Mouse (Mus musculus) forebrain, embryonic 13.5 days (tissue): Measurements from ENCODE around the gene Bst2. TPM values are rescaled to one million over a fixed set of nuclear protein-coding genes. Genes with fewer than 3 reads are reported as not detected.
A peak's percentile ranks its signal among the peaks of the same experiment; 100 is the strongest.

Experiments
- ATAC-seq: fragments of 200-750 bp; cut with Nextera tagmentation; 2 replicates; pipeline ENCODE4 v1.8.0; 2017
- H3K27ac ChIP-seq: fragments of 300-500 bp; sonication (generic); 2 replicates; pipeline ENCODE4 v1.5.1; 2015; ENCODE audit warnings: inconsistent platforms, mild to moderate bottlenecking, moderate library complexity
- H3K27me3 ChIP-seq: fragments of 300-500 bp; sonication (generic); 2 replicates; pipeline ENCODE4 v1.6.1; 2015; ENCODE audit warnings: mild to moderate bottlenecking, inconsistent platforms
- H3K36me3 ChIP-seq: fragments of 300-500 bp; sonication (generic); 2 replicates; pipeline ENCODE4 v1.6.1; 2015; ENCODE audit warnings: mild to moderate bottlenecking, inconsistent platforms; ENCODE audit not compliant: poor library complexity, severe bottlenecking
- H3K4me1 ChIP-seq: fragments of 300-500 bp; sonication (generic); 2 replicates; pipeline ENCODE4 v1.6.1; 2015; ENCODE audit warnings: inconsistent platforms
- H3K4me2 ChIP-seq: fragments of 300-500 bp; sonication (generic); 2 replicates; pipeline ENCODE4 v1.6.1; 2015; ENCODE audit warnings: inconsistent platforms, mild to moderate bottlenecking, moderate library complexity
- H3K4me3 ChIP-seq: fragments of 300-500 bp; sonication (generic); 2 replicates; pipeline ENCODE4 v1.5.1; 2015; ENCODE audit warnings: mild to moderate bottlenecking, inconsistent platforms
- H3K9ac ChIP-seq: fragments of 300-500 bp; sonication (generic); 2 replicates; pipeline ENCODE4 v1.6.1; 2015; ENCODE audit warnings: mild to moderate bottlenecking, inconsistent platforms
- H3K9me3 ChIP-seq: fragments of 300-500 bp; sonication (generic); replicated peaks from 2 replicates; pipeline ENCODE4 v1.6.1; 2016; ENCODE audit warnings: inconsistent platforms
- WGBS: fragments of 180-500 bp; shearing (Covaris S2); methylation state at CpG from one replicate; pipeline ENCODE4 v1.1.7; 2015; 5-methylcytosine and 5-hydroxymethylcytosine counted together
- polyA plus RNA-seq: library from polyadenylated mRNA; unstranded; fragments of >200 nt; fragmentation: Nextera tagmentation; extraction: Ambion mirVana; gene quantifications from 2 replicates; pipeline ENCODE4 v1.2.1, GENCODE M21; 2015

Gene Bst2
- polyA plus RNA-seq, 1 experiment from 2014 or later: 8.3 TPM

DNA sequence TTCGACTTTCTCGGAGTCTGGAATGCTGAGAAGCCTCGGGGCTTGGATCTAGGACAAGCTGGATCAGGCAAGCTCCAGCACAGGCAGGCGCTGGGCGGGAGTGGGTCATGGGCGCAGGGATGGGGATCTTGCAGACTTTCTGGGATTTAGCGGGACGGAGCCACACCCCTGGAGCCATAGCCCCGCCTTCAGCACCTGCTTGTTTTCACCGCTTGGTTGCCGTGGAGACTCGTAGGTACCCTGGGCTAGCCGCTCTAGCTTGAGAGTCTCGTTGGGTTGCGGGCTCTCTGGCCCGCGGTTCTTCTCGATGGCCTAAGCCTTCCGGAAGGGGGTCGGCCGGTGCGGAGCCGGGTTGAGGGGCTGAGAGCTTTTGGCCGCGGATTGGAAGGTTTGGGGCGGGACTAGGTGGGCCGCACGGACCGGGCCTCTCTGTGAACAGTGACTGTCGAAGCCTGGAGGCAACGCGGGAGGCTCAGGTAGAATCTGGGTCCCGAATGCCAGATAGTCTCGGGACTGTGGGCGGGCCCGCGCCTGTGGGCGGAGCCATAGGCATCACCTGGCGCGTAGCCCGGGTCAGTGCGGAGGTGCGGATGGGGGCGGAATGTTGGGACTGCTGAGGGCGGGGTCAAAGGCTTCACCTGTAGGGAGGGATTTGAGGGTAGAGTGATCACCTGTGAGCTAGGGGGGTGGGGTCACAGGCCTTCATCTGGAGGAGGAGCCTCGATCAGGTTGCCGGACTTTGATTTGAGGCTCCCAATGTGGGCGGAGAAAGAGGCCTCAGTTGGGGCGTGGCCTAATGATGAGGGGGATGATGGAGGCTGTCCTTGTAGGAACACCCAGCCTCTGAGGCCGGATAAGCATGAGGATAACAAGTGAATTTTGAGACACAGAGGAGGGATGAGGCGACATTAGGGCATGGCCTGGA is 32.4 kb upstream of the Bst2 start:
- ATAC-seq: peak; percentile 82
- Histone ChIP-seq H3K36me3 (no peaks in the 10 kb centered on the region), H3K9ac (peak overlapping the region; percentile 82), H3K9me3 (no peaks in the 10 kb centered on the region), H3K4me2 (peak overlapping the region; percentile 83), H3K27me3 (peaks cover 5% of the 10 kb centered on the region), H3K27ac (peak overlapping the region; percentile 67), H3K4me3 (peak overlapping the region; percentile 52), H3K4me1 (peaks cover 52% of the 10 kb centered on the region)
- under 1% methylated on average over 51 of the region's 51 CpGs for WGBS

DNA sequence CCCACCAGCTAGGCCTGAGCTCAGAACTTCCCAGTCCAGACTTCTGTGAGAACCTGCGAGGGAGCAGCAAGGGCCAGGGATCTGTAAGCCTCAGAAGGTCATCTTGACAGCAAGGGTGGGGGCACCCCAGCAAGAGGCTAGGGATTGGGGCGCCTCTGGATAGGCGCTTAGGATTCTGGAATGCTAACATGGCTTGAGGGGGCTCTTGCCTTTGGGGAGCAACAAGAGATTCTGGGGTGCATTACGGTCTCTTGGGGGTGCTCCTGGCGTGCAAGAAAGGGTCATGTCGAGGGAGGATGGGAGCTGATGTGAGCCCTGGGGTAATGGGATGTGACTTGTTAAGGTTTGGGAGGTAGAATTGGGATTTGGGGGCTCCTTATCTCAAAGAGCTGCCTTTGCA is 31.7 kb upstream of the Bst2 start:
- Histone ChIP-seq H3K4me1 (peaks cover 45% of the 10 kb centered on the region), H3K27ac (peak overlapping the region; percentile 67), H3K9me3 (no peaks in the 10 kb centered on the region), H3K36me3 (no peaks in the 10 kb centered on the region), H3K4me2 (peak overlapping the region; percentile 83), H3K27me3 (peaks cover 5% of the 10 kb centered on the region), H3K9ac (peak overlapping the region; percentile 82; the same call in 1 of the 2 replicates), H3K4me3 (peak overlapping the region; percentile 52)
- 17% methylated on average over 6 of the region's 6 CpGs for WGBS
- ATAC-seq: no peak

DNA sequence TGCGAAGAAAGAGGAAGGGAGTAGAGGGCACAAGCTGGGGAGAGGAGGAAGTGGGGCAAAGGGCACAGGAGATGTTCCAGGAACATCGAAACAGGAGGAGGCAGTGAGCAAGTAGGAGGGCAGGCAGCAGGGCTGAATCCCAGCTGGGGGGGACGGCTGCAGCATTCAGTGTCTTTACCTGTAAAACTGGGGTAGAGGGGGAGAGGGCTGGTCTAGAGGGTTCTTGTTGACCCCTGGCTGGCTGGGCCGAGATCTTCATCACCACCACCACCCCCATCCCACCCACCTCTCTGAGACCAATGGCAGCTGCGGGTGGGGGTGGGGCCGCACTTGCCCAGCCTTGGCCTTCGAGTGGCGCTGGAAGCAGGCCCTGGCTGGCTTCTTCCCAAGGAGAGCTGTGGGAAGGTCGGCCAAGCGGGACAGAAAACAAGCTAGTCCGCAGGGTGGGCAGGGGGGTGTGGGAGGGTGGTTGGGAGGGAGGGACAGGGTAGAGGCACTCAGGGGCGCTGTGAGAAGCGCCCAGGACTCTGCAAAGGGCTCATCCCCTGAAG is 31.2 kb upstream of the Bst2 start, which contains the start of gene Slc27a1:
Gene Slc27a1 (plus strand): TSS at position 496 of the 551 bp plus-strand sequence.
- ATAC-seq: no peak
- 14% methylated on average over 13 of the region's 13 CpGs for WGBS

DNA sequence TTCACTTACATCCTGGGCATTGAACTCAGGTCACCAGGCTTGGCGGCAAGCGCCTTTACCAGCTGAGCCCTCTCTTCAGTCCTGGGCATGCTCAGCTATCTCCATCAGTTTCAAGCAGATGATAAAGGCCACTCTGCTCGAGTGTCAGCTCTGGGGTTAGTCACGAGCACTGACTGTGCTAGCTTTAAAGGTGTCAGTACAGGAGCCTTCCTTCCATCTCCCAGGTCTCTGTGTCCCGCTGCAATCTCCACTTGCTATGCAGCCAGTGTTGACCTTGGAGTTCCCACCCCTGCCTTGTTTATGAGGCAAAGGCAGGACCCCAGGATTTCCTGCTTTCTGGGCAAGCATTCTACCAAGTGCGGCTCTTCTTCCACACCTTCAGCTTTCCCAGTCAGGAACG is 30.3 kb upstream of the Bst2 start:
- peaks cover 16% of the 10 kb centered on the region for H3K27me3 ChIP-seq
- WGBS: 85% methylated on average over 7 of the region's 7 CpGs

More for the DNA sequence above, 31.2 kb upstream of the Bst2 start, which contains the start of gene Slc27a1:
- peaks cover 8% of the 10 kb centered on the region for H3K27me3 ChIP-seq
- H3K4me2 ChIP-seq: peak within 1 kb of the TSS; percentile 83
- peak within 1 kb of the TSS; percentile 52 for H3K4me3 ChIP-seq
- H3K9me3 ChIP-seq: no peaks in the 10 kb centered on the region
- H3K36me3 ChIP-seq: no peaks in the 10 kb centered on the region
- peaks cover 44% of the 10 kb centered on the region for H3K4me1 ChIP-seq
- peak within 1 kb of the TSS; percentile 82 for H3K9ac ChIP-seq
- peak within 1 kb of the TSS; percentile 67 for H3K27ac ChIP-seq

DNA sequence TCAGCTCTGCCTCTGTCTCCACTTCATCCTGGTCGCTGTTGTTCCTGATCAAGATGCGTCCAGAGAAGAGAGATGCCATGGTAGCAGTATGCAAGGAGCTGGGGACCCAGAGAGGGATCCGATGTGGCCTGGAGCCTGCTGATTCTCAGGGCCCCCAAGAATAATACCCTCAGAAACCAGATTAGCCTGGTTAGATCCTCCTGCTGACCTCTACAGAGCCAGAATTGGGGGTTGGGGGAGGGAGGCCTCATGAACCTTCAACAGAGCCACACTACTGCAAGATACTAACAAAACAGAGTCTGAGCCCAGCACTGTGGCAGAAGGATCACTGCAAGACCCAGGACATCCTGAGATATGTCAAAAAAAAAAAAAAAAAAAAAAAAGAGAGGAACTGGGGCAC is 29.2 kb upstream of the Bst2 start, which contains the start of gene Nxnl1:
Gene Nxnl1 (minus strand): TSS at position 101 of the 400 bp plus-strand sequence.
- no peak within 1 kb of the TSS for H3K4me3 ChIP-seq
- H3K9me3 ChIP-seq: no peaks in the 10 kb centered on the region
- peaks cover 33% of the 10 kb centered on the region for H3K4me1 ChIP-seq
- peaks cover 27% of the 10 kb centered on the region for H3K27me3 ChIP-seq
- H3K9ac ChIP-seq: no peak within 1 kb of the TSS
- no peak for ATAC-seq
- 39% methylated on average over 3 of the region's 3 CpGs for WGBS
- no peak within 1 kb of the TSS for H3K4me2 ChIP-seq
- no peak within 1 kb of the TSS for H3K27ac ChIP-seq
- no peaks in the 10 kb centered on the region for H3K36me3 ChIP-seq

More for the DNA sequence above, 30.3 kb upstream of the Bst2 start:
- Histone ChIP-seq H3K9ac (no peak overlapping the region), H3K4me3 (no peak overlapping the region), H3K4me2 (no peak overlapping the region), H3K4me1 (peaks cover 42% of the 10 kb centered on the region), H3K9me3 (no peaks in the 10 kb centered on the region), H3K36me3 (no peaks in the 10 kb centered on the region), H3K27ac (0 out of 2 replicates have a peak overlapping the region, but pooled peaks have one; percentile 67)
- ATAC-seq: no peak

DNA sequence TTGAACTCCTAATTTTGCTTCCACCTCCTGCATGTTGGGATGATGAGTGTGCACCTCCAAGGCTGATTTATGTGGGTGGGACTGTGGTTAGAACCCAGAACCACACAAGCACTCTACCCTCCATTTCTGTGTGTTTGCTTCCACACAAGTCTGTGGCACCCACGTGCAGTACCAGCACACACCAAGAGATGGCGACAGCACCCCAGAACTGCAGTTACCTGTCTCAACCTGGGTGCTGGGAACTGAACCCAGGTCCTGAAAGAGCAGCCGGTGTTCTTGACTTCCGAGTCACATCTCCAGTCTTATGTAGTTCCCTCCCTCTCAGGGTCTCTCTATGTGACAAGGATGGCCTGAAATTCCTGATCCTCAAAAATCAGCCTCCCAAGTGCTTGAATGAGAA is 26.7 kb upstream of the Bst2 start:
- Histone ChIP-seq H3K27ac (no peak overlapping the region), H3K27me3 (peaks cover 52% of the 10 kb centered on the region), H3K4me1 (peaks cover 20% of the 10 kb centered on the region), H3K4me2 (no peak overlapping the region), H3K9ac (no peak overlapping the region), H3K4me3 (no peak overlapping the region), H3K36me3 (no peaks in the 10 kb centered on the region), H3K9me3 (no peaks in the 10 kb centered on the region)
- WGBS: 90% methylated on average over 4 of the region's 4 CpGs
- ATAC-seq: no peak

DNA sequence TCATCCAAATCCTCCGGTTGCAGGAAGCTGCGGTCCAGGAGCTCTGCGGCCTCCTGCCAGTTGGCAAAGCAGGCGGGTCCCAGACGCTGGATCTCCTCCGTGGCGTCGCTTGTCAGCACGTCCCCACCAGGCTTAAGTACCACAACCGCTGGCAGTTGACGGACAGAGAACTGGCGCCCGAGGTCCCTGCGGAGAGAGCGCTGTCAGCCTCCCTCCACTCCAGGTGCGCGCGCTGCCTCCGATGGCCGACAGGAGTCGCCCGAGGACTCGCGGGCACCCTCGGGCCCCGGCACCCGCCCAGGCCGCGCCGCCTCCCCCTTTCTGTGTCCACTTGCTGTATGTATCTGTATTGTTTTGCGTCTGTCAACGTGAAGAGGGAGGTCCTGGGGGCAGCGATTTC is 25.5 kb upstream of the Bst2 start:
- H3K27me3 ChIP-seq: peaks cover 64% of the 10 kb centered on the region
- H3K4me1 ChIP-seq: peaks cover 20% of the 10 kb centered on the region
- WGBS: under 1% methylated on average over 33 of the region's 33 CpGs
- peak; percentile 60; the same call in 1 of the 2 replicates for ATAC-seq
- no peaks in the 10 kb centered on the region for H3K36me3 ChIP-seq
- H3K4me3 ChIP-seq: peak overlapping the region; percentile 28
- no peaks in the 10 kb centered on the region for H3K9me3 ChIP-seq
- no peak overlapping the region for H3K27ac ChIP-seq
- peak overlapping the region; percentile 53 for H3K4me2 ChIP-seq
- peak overlapping the region; percentile 30; the same call in 1 of the 2 replicates for H3K9ac ChIP-seq

DNA sequence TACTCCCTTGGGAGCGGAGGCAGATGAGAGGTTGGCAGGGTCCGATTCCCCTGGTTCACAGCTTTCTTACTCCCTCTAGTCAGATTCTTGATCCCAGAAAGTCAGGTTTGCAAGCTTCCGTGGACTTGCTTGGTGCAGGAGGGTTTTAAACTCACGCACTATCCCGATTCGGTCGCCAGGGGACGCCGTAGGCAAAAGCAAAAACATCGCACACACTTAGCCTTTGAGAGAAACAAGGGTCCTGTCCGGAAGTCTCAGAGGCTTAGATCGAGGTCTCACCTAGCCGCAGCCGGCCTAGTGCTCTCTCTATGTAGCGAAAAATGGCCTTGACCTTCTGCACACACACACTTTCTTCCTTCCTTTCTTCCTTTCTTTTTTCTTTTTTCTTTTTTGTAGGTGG is 24.1 kb upstream of the Bst2 start:
- Histone ChIP-seq H3K36me3 (no peaks in the 10 kb centered on the region), H3K27me3 (peaks cover 78% of the 10 kb centered on the region), H3K27ac (no peak overlapping the region), H3K9ac (no peak overlapping the region), H3K4me2 (no peak overlapping the region), H3K4me1 (peaks cover 20% of the 10 kb centered on the region), H3K4me3 (no peak overlapping the region), H3K9me3 (no peaks in the 10 kb centered on the region)
- 2% methylated on average over 15 of the region's 15 CpGs for WGBS
- peak; percentile 50; the same call in 1 of the 2 replicates for ATAC-seq

DNA sequence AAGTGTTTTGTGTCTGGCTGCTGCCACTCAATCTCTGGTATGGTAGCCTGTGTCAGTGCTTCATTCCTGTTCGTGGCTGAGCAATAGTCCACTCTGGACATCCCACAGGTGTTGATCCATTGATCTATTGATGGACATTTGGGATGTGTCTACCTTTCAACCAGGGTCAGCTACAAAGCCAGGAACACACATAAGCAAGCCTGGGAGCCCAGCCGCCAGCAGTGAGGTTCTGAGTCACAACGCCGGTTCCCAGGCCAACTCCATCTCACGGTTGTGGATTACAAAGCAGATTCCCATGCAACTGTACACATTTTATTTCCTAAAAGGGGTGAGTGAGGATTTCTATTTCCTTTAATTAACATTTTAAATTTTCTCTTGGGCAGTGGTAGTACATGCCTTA is 23.5 kb upstream of the Bst2 start:
- WGBS: 90% methylated on average over 5 of the region's 5 CpGs
- Histone ChIP-seq H3K4me2 (no peak overlapping the region), H3K9me3 (no peaks in the 10 kb centered on the region), H3K4me3 (no peak overlapping the region), H3K27ac (no peak overlapping the region), H3K27me3 (peaks cover 83% of the 10 kb centered on the region), H3K4me1 (peaks cover 20% of the 10 kb centered on the region), H3K9ac (no peak overlapping the region), H3K36me3 (no peaks in the 10 kb centered on the region)
- no peak for ATAC-seq

DNA sequence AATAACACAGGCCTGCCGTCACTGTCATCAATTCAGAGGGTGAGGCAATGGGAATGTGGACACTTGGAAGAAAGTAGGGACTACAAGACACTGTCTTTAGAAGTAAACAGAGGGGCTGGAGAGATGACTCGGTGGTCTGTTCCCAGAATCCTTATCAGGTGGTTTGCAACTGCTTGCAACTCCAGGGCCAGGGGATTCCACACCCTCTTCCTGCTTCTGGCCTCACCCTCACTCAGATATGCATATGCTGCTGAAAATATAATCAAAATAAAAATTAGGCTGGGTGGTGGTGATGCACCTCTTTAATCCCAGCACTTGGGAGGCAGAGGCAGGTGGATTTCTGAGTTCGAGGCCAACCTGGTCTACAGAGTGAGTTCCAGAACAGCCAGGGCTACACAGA is 22.8 kb upstream of the Bst2 start:
- WGBS: 76% methylated on average over 3 of the region's 3 CpGs
- Histone ChIP-seq H3K27me3 (peaks cover 86% of the 10 kb centered on the region), H3K9me3 (no peaks in the 10 kb centered on the region), H3K27ac (no peak overlapping the region), H3K4me2 (no peak overlapping the region), H3K4me1 (peaks cover 20% of the 10 kb centered on the region), H3K4me3 (no peak overlapping the region), H3K36me3 (no peaks in the 10 kb centered on the region), H3K9ac (no peak overlapping the region)
- ATAC-seq: no peak

DNA sequence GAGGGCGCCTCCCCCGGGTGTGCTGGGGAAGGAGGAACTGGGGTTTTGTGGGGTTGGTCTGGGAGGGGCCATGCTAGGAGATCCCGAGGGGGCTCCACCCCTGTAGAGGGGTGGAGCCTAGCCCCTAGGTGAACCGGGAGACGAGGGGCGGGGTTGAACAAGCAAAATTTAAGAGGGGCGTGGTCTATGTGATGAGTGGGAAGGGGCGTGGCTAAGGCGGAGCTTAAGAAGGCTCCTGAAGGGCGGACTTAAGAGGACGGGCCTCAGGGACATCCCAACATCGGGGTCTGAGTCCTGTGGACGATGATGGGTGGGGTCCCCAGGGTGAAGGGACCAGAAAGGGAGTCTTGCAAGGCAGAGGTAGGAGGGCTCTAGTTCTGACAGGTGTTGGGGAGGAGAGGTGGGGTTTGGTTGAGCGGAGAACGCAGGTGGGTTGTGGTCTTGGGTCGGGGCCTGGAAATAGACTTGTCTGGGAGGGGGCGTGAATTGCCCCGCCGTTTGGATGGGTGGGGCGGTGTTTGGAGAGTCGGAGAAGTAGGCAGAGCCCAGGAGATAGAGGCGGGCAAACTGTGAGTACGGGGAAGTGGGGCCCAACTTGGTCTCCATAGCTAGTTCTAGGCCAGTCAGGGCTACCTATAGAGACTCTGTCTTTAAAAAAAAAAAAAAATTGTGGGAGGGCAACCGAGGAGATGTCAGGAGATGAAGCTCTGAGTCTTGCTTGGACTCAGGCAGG is 21.9 kb upstream of the Bst2 start:
- WGBS: 3% methylated on average over 24 of the region's 24 CpGs
- ATAC-seq: 0 out of 2 replicates have a peak, but pooled peaks have one; percentile 25
- Histone ChIP-seq H3K4me1 (peaks cover 20% of the 10 kb centered on the region), H3K9ac (no peak overlapping the region), H3K27me3 (peaks cover 91% of the 10 kb centered on the region), H3K36me3 (no peaks in the 10 kb centered on the region), H3K4me3 (peak overlapping the region; percentile 28), H3K4me2 (peak overlapping the region; percentile 52), H3K9me3 (no peaks in the 10 kb centered on the region), H3K27ac (no peak overlapping the region)
